Mouse (Mus musculus) kidney, postnatal 4 days (tissue): Measurements from ENCODE around the gene Prkci.

ENCODE experiments used
- DNase-seq, 2 experiments: peaks; one replicate each; pipeline ENCODE4 v3.0.0; 2021; ENCODE audit warnings: mixed read lengths in 2 of 2

Prkci gene

GRCm38 (mm10) chr3:30995899-30996687, 546 bp downstream of the Prkci start:
- no peak for DNase-seq

DNA sequence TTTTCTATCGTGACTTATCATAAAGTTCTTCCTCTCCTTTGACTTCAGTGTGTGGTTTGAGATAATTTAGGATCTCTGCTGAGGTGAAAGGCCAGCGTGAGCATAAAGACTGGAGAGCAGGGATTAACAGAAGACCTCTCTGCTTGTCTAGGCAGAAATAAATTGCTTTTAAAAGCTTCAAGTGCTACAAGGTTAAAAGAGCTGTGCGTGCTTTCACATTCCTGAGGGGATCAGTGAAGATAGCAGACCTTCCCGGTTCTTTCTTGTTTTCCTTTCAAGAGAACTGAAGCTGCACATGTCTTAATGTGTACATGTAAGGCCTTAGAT, 1.1 kb downstream of the Prkci start:
- no peak for DNase-seq

- DNase-seq: peak; percentile 20 to 47
Observed at GRCm38 (mm10) chr3:30999401-31000017, 4.0 kb downstream of the Prkci start.

DNA sequence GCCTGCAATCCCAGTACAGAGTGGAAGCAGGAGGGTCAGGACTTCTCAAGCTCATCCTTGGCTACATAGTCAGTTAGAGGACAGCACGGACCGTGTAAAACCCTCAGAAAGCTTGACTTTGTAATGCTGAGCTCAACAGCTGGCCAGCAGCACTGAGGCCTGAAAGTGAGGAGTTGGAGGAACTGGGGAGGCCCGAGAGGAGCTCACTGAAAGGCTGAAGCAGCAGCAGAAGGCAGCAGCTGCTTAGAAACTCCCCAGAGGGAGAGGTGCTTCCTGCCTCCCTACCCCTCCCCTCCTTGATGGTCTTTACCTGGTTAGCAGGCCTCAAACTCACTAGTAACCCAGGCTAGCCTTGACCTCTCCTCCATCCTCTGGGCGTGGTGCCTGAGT, 4.5 kb downstream of the Prkci start:
- DNase-seq: peak; percentile 50 to 61

DNA sequence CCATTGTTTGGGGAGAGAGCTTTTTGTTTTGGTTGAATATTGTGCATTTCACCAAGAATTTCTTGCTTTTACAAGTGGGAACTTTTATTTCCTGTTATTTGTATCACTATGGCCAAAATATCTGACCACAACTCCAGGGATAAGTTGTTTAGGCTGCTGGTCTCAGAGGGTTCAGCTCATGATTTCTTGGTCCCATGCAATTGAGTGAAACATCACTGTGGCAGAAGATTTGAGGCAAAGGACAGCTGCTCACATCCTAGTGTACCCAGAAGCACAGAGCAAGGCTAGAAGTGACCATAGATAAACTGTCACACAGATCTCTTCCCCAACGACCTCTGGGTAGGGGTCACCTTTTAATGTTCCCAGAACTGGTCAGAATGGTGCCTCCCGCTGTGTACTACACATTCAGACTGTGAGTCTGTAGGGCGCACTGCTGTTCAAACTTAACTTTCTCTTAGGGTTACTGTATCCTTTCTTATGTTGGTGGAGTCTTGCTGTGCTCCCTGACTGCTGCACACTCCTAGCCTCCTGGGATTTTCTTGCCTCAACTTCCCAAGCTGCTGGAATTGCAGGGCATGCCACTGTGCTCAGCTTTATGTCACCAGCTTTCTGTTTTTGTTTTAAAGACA, 5.6 kb downstream of the Prkci start:
- no peak for DNase-seq

DNA sequence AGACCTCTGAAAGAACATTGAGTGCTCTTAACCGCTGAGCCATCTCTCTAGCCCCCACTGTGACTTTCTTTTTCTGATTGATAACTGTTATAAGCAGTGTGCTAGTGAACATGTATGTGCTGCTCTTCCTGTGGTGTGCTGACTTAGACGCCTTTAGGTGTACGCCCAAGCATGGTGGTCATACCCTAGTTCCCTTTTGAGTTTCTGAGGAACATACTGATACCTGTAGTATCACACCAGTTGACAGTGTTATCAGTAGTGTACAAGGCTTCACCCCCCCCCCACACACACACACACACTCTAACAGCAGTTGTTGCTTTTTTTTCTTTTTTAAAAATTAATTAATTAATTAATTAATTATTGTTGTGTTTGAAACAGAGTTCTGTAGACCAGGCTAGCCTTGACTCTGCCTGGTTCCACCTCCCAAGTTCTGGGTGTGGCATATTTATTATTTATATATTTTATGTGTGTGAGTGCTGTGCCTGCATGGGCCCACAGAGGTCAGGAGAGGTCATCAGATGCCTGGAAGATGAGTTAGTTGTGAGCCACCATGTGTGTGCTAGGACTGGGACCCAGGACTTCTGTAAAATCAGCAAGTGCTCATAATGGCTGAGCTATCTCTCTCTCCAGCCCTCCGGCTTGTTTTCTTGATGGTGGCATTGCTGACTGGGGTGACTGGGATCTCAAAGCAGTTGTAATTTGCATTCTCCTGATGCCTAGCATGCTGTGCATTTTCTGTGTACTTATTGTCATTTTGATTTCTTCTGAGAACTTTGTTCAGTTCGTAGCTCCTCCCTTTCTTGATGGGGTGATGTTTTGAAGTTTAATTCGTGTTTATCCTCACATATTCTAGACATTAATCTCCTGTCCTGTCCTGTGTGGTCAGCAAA, 9.0 kb downstream of the Prkci start:
- no peak for DNase-seq

- no peak for DNase-seq
Observed at GRCm38 (mm10) chr3:31014374-31014773, 18.8 kb downstream of the Prkci start.

DNA sequence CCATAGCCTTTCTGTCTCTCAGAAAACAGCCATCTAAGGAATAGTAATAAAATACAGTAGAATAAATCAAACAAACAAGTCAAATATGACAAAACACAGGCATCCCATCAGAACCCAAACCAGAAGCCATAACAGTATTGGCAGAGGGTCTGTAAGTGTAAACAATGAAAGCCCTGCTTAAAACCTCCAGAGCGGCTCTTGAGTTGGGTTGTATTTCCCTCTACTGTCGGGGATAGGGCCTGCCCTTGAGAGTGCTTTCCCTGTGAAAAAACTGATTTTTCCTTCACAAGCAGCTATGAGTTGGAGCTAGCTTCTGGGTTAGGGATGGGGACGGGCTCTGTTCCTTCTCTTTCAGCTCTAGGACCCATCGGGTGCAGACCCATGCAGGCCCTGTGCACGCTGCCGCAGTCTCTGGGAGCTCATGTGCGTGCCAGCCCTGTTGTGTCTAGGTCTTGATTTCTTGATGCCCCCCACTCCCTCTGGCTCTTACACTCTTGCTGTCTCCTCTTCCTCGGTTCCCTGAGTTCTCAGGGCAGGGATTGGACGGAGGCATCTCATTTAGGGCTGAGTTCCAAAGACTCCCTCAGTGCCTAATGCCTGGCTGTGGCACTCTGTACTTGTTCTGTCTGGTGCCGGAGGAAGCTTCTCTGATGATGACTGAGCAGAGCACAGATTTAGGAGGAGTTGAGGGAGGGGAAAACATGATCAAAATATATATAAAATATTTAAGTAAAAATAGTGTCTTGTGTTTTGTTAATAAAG, 20.3 kb downstream of the Prkci start:
- no peak for DNase-seq

DNA sequence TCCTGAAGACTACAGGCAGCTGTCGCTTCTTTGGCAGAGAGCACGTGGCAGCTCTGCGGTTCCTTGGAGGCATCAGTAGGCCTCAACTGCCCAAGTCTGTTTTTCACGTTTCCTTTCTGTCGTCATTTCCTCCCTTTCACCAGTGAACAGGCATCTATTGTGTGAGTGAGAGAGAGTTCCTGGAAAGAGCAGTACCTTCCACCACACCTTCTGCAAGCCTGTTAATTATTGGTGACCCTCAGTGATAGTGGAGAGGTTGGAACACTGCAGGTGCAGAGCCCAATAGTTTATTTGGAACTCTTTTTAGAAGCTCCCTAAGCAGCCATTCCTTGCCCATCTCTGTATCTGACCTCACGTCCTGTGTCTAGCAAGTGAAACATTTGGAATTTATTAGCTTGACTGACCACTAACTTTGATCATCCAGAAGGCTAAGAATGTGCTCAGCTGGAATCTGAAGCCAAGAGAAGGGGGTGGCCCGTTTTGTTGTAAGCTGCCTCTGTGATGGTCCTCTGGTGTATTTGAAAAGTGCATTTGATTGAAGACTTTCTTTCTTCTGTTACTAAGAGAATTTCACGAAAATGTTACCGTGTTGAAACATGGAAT, 21.1 kb downstream of the Prkci start:
- DNase-seq: no peak

DNA sequence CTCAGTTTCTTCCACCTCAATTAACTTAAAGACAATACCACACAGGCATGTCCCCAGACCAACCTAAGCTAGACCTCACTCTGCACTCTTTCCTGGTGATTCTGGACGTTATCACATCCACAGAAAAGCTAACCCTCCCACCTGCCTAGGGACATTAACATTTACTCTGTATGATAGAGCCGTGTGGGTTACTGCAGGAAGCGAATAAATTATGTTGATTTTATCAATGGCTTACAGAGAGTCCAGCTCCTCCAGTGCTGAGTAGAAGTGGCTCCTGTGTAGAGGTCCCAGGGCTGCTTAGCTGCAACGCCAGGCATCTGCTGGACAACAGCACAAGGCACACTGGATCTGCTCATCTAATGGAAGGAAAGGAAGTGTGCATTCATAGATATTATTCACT, 22.1 kb downstream of the Prkci start:
- DNase-seq: no peak

DNA sequence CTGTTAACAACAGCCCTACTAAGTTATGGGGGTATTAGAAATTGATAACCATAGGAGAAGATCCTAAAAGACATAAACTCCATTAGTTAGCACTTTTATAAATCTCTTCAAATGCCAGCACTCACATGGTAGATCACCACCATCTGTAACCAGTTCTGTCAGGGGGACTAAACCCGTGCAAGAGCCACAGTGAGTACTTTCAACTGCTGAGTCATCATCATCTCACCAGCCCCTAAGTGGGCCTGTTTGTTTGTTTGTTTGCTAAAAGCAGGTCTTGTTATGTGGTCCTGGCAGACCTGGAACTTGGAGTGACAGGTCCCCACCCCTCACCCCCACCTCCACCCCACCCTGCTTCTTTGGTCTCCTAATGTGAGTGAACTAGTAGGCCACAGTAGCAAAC, 23.7 kb downstream of the Prkci start:
- DNase-seq: no peak

- no peak for DNase-seq
Observed at GRCm38 (mm10) chr3:31019793-31020447, 24.4 kb downstream of the Prkci start.

- DNase-seq: no peak
Observed at GRCm38 (mm10) chr3:31020656-31021055, 25.1 kb downstream of the Prkci start.

DNA sequence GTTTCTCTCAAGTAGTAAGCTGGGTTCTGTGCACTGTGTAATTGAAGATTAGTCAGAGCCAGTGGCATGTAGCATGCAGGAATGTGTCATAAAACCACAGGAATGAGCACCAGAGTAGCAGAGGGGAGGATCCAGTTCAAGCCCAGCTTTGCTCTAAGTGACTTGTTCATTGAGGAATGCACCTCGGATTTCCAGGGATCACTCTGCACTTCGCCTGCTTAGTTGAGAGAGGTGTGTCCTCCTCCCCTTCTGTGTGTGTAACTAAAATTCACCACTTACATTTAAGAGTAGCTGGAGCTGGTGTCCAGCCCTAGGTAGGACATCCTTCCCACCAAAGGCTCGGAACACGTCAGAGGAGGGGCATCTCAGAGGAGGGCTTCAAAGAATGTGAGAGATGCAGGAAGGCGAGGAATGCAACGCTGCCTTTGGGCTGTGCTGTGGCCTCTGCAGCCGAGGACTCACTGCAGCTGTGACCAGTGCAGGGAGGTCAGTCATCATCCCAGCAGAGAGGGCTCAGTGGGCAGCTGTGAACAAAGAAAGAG, 27.4 kb downstream of the Prkci start:
- peak; percentile 58 to 74 for DNase-seq

- no peak for DNase-seq
Observed at GRCm38 (mm10) chr3:31027718-31028117, 32.2 kb downstream of the Prkci start.

DNA sequence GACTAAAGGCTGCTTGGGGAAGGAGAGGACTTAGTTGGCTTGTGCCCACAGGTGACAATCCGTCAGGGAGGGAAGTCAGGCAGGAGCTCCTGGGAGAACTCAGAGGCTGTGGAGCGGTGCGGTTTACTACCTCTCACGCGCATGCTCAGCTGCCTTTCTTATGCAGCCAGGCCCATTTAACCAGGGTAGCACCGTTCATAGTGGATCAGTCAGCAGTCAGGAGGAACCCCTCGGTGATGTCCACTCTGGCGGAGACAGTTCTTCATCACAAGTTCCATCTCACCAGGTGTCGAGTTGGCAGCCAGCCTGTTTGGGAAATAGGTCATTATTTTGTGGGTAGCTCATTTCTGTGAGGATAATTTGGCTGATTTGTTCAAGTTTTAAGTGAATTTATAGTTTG, 36.1 kb downstream of the Prkci start:
- DNase-seq: no peak

DNA sequence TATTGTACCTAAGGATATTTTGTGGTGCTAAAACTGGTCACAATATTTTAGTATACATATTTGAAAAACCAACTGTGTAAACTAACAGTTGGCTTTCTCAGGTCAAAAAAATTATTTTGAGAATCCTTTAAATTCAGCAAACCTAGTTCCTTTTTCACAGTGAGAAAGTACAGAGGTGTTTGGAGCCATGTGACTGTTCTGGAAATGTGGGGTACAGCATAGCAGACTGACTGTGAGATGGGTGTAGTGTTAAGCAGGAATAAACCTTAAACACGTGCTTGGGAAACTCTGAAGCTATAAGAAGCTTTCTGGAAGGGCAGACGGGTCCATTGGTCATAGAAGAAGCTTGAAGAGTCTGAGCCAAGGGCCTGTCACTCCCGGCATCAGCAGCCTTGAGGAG, 38.1 kb downstream of the Prkci start:
- DNase-seq: no peak

DNA sequence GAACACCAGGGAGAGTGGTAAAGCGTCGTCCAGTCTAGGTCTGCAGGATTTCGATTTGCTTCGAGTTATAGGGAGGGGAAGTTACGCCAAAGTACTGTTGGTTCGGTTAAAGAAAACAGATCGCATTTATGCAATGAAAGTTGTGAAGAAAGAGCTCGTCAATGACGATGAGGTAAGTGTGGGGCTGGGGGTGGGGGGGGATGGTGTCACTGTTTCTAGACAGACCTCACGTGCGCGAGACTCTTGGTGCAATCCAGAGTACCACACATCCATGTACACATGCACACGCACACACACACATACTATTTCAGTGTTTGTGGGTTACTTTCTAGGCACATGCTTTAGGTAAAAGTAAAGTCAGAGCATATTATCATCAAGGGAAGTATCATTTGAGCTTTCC, 42.3 kb downstream of the Prkci start:
- DNase-seq: no peak

- DNase-seq: no peak
Observed at GRCm38 (mm10) chr3:31038689-31039088, 43.1 kb downstream of the Prkci start.

GRCm38 (mm10) chr3:31042992-31043391, 47.4 kb downstream of the Prkci start:
- DNase-seq: no peak

DNA sequence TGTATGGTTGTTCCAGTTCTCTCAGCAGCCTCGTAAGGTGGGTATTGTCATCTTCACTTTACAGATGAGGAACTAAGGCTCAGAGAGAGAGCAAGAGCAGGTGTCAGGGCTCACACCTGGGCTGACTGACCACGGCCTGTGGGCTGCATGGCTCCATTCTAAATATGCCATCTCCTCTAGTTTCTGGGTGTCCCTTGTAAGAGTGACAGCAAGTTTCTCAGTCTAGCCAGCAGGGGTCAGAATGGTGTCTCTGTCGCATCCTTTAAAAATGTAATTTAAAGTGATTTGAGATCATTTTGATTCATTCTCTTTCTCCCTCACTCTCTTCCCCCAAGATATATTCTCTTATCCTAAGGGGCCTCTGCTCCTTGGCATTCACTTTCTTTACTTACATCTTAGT, 51.7 kb downstream of the Prkci start:
- peak; percentile 12 to 18 for DNase-seq
